Comparison of ENCODE assay signal across 16 mouse cellular contexts in the genomic region with DNA sequence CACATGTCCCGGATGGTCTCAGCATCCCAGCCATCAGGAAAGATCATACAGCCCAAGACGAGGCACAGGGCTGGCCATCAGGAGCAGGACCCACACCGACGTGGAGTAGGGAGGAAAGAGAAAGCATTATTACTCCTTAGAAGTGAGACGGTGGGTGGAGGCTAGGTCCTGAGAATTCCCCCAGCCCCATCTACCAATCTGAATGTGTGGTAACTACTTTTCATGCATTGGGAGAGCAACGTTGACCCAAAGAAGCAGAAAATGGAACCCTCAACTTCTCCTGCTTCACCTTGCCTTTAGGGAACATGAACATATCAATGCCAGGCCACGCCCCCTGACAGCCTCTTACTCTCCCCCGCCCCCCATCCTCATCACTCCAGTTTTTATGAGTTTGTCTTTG.
"Had no signal": no experiment of that assay in that cellular context is flagged by ENCODE, and none has a peak within 500 bp of the region (broad histone marks: within the 10 kb centered on the region; RNA-seq: fewer than 3 reads in every experiment).

No protein-coding gene starts in this region.

- H3K4me2 ChIP-seq: neural tube, embryonic 13.5 days; neural tube, embryonic 15.5 days; stomach, embryonic 15.5 days had no signal

- H3K9ac ChIP-seq: neural tube, embryonic 13.5 days; neural tube, embryonic 15.5 days; stomach, embryonic 15.5 days had no signal

- H3K27me3 ChIP-seq: neural tube, embryonic 13.5 days; neural tube, embryonic 15.5 days; stomach, embryonic 15.5 days had no signal

- H3K4me3 ChIP-seq: neural tube, embryonic 13.5 days; neural tube, embryonic 15.5 days; stomach, embryonic 15.5 days had no signal

- H3K36me3 ChIP-seq: stomach, embryonic 15.5 days had no signal

- H3K9me3 ChIP-seq: neural tube, embryonic 13.5 days; neural tube, embryonic 15.5 days; stomach, embryonic 15.5 days had no signal

- H3K4me1 ChIP-seq: stomach, embryonic 15.5 days had no signal

- DNase-seq: retina, postnatal 1 day; right cerebral cortex, adult 18-20 months; right cerebral cortex, postnatal 14 days; right cerebral cortex, postnatal 25 days; right cerebral cortex, postnatal 4 days; spleen, adult 18-20 months; thymus, adult 18-20 months; thymus, adult 2 months; thymus, postnatal 14 days; thymus, postnatal 25 days; thymus, postnatal 36 days; thymus, postnatal 4 days had no signal

- H3K27ac ChIP-seq: neural tube, embryonic 13.5 days; neural tube, embryonic 15.5 days; stomach, embryonic 15.5 days; stomach, postnatal 0 days had no signal
